Mouse (Mus musculus) small intestine, adult 2 months (tissue): ENCODE measurements at regions not wholly inside any gene's neighbourhood (a gene's known extent, or its start where the extent isn't known, plus 50 kb on each side); places are given as distances from the start of the nearest gene placed in this dataset.
A peak's percentile ranks its signal among the peaks of the same experiment; 100 is the strongest.

Experiments
- H3K27ac ChIP-seq: fragments of 200-500 bp; 2 replicates; pipeline ENCODE4 v1.5.1; 2012; ENCODE audit warnings: low read depth, low read length, control low read depth, inconsistent platforms; ENCODE audit not compliant: insufficient read depth
- H3K27me3 ChIP-seq: fragments of 200-500 bp; 2 replicates; pipeline ENCODE4 v1.6.1; 2012; ENCODE audit warnings: mild to moderate bottlenecking, moderate library complexity, low read length, inconsistent platforms; ENCODE audit not compliant: control insufficient read depth, insufficient read depth
- H3K36me3 ChIP-seq: fragments of 200-500 bp; 2 replicates; pipeline ENCODE4 v1.6.1; 2012; ENCODE audit warnings: mild to moderate bottlenecking, low read length, control low read depth, inconsistent platforms; ENCODE audit not compliant: control insufficient read depth, insufficient read depth
- H3K4me1 ChIP-seq: fragments of 200-500 bp; 2 replicates; pipeline ENCODE4 v1.6.1; 2012; ENCODE audit warnings: low read length, inconsistent platforms, mixed read lengths; ENCODE audit not compliant: control insufficient read depth, insufficient read depth, insufficient read length
- H3K4me3 ChIP-seq: fragments of 200-500 bp; 2 replicates; pipeline ENCODE4 v1.5.1; 2012; ENCODE audit warnings: low read depth, mild to moderate bottlenecking, control low read depth, inconsistent platforms, low read length, moderate library complexity
- CTCF ChIP-seq: fragments of 200-500 bp; IDR thresholded peaks from 2 replicates; pipeline ENCODE4 v1.5.1; 2012; ENCODE audit warnings: low read depth, mild to moderate bottlenecking, control low read depth, inconsistent platforms, low read length, moderate library complexity, mixed read lengths; ENCODE audit not compliant: insufficient replicate concordance, insufficient read length; ENCODE audit errors: extremely low read depth
- POLR2A ChIP-seq: fragments of 200-500 bp; IDR thresholded peaks from 2 replicates; pipeline ENCODE4 v1.6.1; 2012; ENCODE audit warnings: low read depth, mild to moderate bottlenecking, control low read depth, inconsistent platforms, low read length, moderate library complexity
- WGBS: fragments of 180-500 bp; shearing (Covaris S2); methylation state at CpG from one replicate; pipeline ENCODE4 v1.1.7; 2018; 5-methylcytosine and 5-hydroxymethylcytosine counted together

DNA sequence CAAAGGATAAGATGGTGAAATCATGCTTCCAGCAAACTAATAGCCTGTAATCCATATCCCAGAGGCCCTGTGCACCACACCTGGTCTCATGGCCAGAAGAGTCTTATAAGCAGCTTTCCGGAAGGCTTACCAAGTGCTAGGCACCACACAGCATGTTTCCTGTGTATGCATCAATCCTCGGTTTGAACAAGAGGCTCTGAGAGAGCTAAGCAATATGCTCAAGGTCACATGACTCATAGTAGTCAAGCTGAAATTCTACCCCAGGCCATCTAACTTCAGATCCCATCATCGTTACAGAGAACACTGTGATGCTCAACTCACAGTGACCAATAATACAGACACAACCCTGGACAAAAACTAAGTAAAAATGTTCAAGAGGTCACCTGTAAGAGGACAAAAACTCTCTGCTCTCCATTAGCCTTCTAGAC lies 197.1 kb upstream of the Klf7 start:
- Histone ChIP-seq H3K27me3 (no peaks in the 10 kb centered on the region), H3K27ac (no peak overlapping the region), H3K36me3 (no peaks in the 10 kb centered on the region), H3K4me1 (no peaks in the 10 kb centered on the region), H3K4me3 (no peak overlapping the region)
- TF ChIP-seq POLR2A, result no peak
- no peak for TF ChIP-seq CTCF
- 79% methylated on average over 3 of the region's 3 CpGs for WGBS

GRCm38 (mm10) chr1:64318440-64319154 lies 196.5 kb upstream of the Klf7 start:
- no peak overlapping the region for H3K4me3 ChIP-seq
- no peaks in the 10 kb centered on the region for H3K27me3 ChIP-seq
- TF ChIP-seq CTCF (no peak), POLR2A (no peak)
- H3K27ac ChIP-seq, result no peak overlapping the region
- no peaks in the 10 kb centered on the region for H3K4me1 ChIP-seq
- 80% methylated on average over 8 of the region's 8 CpGs for WGBS
- H3K36me3 ChIP-seq, result no peaks in the 10 kb centered on the region

DNA sequence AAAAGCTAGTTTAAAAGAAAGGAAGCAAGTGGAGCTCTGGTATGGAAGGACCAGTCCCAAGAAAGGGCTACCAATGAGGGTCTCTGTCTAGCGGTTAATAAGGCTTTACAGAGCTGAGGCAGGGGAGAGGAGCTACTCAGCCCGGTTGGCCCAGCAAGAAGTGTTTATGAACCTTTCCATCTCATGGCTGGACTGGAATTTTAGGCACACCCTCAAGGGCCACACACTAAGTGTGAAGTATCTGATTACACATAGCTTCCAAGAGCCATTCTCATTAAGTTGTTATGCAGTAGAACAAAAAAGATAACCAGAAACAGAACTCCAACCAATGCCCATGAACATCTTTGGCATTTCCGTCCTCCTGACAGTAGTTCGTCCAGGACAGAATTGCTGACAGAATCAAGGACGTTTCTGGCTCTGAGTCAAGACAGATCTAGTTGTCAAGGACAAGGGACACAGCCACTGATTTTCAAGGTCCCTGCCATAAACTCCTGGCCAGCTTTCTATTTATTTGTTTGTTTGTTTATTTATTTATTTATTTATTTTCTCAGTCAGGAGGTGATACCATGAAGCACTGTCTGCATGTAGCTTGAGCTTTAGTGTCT lies 195.1 kb upstream of the Klf7 start:
- Histone ChIP-seq H3K4me3 (no peak overlapping the region), H3K27me3 (no peaks in the 10 kb centered on the region), H3K36me3 (no peaks in the 10 kb centered on the region), H3K27ac (no peak overlapping the region), H3K4me1 (no peaks in the 10 kb centered on the region)
- TF ChIP-seq POLR2A (no peak), CTCF (no peak)
- 85% methylated on average over 5 of the region's 5 CpGs for WGBS

DNA sequence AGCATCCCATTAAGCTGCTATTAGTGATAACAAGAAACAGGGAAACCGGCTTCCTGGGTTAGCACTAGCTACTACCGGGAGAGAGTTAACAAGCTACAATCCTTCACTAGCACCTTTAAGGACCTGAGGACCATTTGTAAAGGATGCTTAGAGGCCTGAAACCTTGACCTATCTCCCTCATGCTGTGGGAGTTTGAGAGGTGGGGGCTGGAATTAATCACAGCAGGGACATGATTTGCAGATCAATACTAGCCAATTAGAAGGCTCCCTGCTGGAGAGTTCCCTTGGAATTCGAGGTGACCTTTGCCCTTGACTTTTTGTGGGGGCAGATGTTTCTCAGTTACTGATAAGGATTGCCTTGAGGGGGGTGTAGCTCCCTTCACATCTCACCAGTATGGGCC lies 189.3 kb upstream of the Klf7 start:
- Histone ChIP-seq H3K4me3 (no peak overlapping the region), H3K27me3 (no peaks in the 10 kb centered on the region), H3K36me3 (no peaks in the 10 kb centered on the region), H3K4me1 (peaks cover 9% of the 10 kb centered on the region; the same call in 1 of the 2 replicates), H3K27ac (no peak overlapping the region)
- WGBS, result 37% methylated on average over 3 of the region's 3 CpGs
- TF ChIP-seq POLR2A, result no peak
- TF ChIP-seq CTCF, result no peak

- H3K4me1 ChIP-seq, result peaks cover 26% of the 10 kb centered on the region
- no peaks in the 10 kb centered on the region for H3K36me3 ChIP-seq
- H3K4me3 ChIP-seq, result no peak overlapping the region
- no peaks in the 10 kb centered on the region for H3K27me3 ChIP-seq
- WGBS, result 76% methylated on average over 15 of the region's 15 CpGs
- peak overlapping the region; percentile 48; the same call in 1 of the 2 replicates for H3K27ac ChIP-seq
- TF ChIP-seq CTCF (no peak), POLR2A (no peak)
These were observed 186.5 kb upstream of the Klf7 start for GRCm38 (mm10) chr1:64308560-64308959.

DNA sequence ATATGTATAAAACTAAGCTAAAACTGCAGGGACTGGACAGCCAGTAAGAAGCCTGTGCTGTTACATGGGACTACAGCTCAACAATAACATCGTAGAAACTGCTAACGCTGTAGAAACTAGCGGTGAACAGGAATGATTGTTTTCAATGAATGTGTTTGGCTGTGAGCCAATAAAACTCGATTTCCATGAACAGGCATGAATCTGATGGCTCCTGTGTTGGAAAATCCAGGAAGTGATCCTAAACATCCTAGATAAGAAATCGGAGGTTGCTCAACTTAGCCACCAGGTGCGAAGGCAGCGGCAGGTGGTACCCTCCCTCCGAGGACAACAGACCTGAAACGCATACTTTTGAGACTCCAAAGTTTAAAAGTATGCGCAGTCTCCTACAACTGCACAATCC lies 186.0 kb upstream of the Klf7 start:
- TF ChIP-seq CTCF, result no peak
- TF ChIP-seq POLR2A, result no peak
- Histone ChIP-seq H3K27ac (peak overlapping the region; percentile 20; the same call in 1 of the 2 replicates), H3K4me1 (peaks cover 27% of the 10 kb centered on the region), H3K27me3 (no peaks in the 10 kb centered on the region), H3K4me3 (no peak overlapping the region), H3K36me3 (no peaks in the 10 kb centered on the region)
- WGBS, result 10% methylated on average over 10 of the region's 10 CpGs

DNA sequence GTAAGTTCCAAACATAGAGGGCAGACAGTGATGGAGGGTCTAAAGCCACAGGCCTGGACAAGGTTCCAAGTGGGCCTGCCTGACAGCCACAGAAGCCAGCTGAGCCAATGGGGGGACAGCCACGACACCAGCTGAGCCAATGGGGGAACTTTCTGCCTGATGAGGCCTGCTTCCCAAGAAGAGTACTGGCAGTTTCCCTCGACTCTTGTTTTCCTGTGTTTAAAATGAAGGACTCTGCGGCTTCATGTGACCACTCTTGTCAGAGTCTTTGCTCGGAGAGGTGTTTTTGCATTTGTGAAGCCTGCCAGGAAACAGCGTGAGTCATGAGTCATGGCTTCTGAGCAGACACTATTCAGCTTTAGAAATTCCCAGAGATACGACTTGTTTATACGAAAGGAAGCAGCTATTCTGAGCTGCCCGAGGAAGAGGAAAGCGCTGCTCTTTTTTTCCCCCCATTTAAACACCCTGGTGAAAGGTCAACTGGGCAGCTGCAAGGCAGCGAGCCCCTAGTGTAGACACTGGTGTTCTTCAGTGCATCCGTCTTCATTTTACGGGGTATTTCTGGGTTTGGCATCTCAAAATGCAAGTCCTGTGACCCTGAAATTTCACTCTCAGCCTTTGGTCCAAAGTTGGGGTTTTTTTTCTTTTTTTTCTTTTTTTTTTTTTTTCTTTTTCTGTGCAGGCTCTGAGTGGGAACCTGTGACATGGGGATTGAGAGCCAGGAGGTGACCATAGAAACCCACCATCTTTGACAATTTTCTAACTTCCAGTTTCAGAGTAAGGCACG lies 183.5 kb upstream of the Klf7 start:
- H3K4me1 ChIP-seq, result peaks cover 31% of the 10 kb centered on the region
- WGBS, result 37% methylated on average over 13 of the region's 13 CpGs
- TF ChIP-seq CTCF (peak; percentile 11; the same call in 1 of the 2 replicates), POLR2A (no peak)
- no peaks in the 10 kb centered on the region for H3K27me3 ChIP-seq
- peak overlapping the region; percentile 85 for H3K27ac ChIP-seq
- H3K4me3 ChIP-seq, result no peak overlapping the region
- H3K36me3 ChIP-seq, result no peaks in the 10 kb centered on the region
